In genomic region chrX:93889394-93890042, GRCm38 (mm10) we compare ENCODE assay signal across 8 mouse cellular contexts. TPM values are rescaled to one million over a fixed set of nuclear protein-coding genes. Genes with fewer than 3 reads are reported as not detected.
A peak's percentile ranks its signal among the peaks of the same experiment; 100 is the strongest.
DNase-seq lines count a peak whose midpoint lies in the region; ATAC-seq lines count a peak whose summit lies in the region.

No protein-coding gene starts in this region.

- ATAC-seq in inflammation-experienced regulatory T-cells, adult 6 months, result peak; percentile 81

- peak overlapping the region; percentile 81 for H3K4me3 ChIP-seq in megakaryocyte, embryonic 14.5 days (replicated peaks)

- intact Hi-C loops in gastrocnemius, postnatal 14 days (cut with DNase I; ENCODE audit: low total_unique reads), result loop anchor here (5.0 kb wide), 1 partner anchor 97 kb away; no protein-coding TSS in a partner anchor

- H3K36me3 ChIP-seq in megakaryocyte, embryonic 14.5 days (replicated peaks; ENCODE audit: low read length), result no peaks in the 10 kb centered on the region

- peak; percentile 68 to 92 for DNase-seq in adrenal gland, adult (ENCODE audit: inconsistent age in 2 of 2, low spot score in 1 of 2)
- peak; percentile 85 for DNase-seq in embryo, embryonic 10.5 days (ENCODE audit: low spot score)
- peak; percentile 63 for DNase-seq in gastrocnemius, postnatal 14 days
- DNase-seq in left cerebral cortex, adult 9 months (ENCODE audit: low spot score in 2 of 2), result peak; percentile 52 to 91
- DNase-seq in right cerebral cortex, postnatal 10 days (ENCODE audit: low spot score in 2 of 2), result peak; percentile 84 to 87
- DNase-seq in urinary bladder, postnatal 14 days (ENCODE audit: low spot score), result peak; percentile 70

- H3K4me1 ChIP-seq in megakaryocyte, embryonic 14.5 days, result peaks cover 8% of the 10 kb centered on the region; the same call in 1 of the 2 replicates

- no peaks in the 10 kb centered on the region for H3K9me3 ChIP-seq in megakaryocyte, embryonic 14.5 days

- peaks cover 15% of the 10 kb centered on the region for H3K27me3 ChIP-seq in megakaryocyte, embryonic 14.5 days (replicated peaks)

RNA-seq across cellular contexts. Expression of gene Pdk3, which starts 57.5 kb away (rescaled TPM):
- 1 to 10 TPM; 4.3 to 5.2 TPM for total RNA-seq in gastrocnemius, postnatal 14 days (2021)
- 10 to 100 TPM; 16.2 to 35.5 (median 20.8) TPM for polyA plus RNA-seq in inflammation-experienced regulatory T-cells, adult 6 months (2017; shearing (Covaris generic))
- polyA plus RNA-seq in megakaryocyte, embryonic 14.5 days (2012; ENCODE audit: insufficient read depth, low replicate concordance), result 12.8 and 16.5 TPM in 2 replicates

Comparison
In these comparisons a context has a peak if more than half of its experiments do, and no peak if none do; other contexts are left out.
1. Peak in every context shown above with its lines: DNase-seq, ATAC-seq and H3K4me3 ChIP-seq.